Mouse (Mus musculus) liver, postnatal 0 days (tissue): Measurements from ENCODE around the gene Il10ra.

Source experiments
- CTCF ChIP-seq: sonication (generic); IDR thresholded peaks from 2 replicates; pipeline ENCODE4 v1.5.1; 2016; ENCODE audit warnings: antibody characterized with exemption, low read depth
- EP300 ChIP-seq: IDR thresholded peaks from 2 replicates; pipeline ENCODE4 v1.6.1; 2016; ENCODE audit warnings: antibody characterized with exemption, low read depth, mild to moderate bottlenecking

GRCm38 (mm10) chr9:45205143-45205542 is 63.8 kb downstream of the Il10ra start:
- TF ChIP-seq CTCF (no peak), EP300 (no peak)
